Mouse (Mus musculus): Measurements from ENCODE around the gene Psg16.

DNA sequence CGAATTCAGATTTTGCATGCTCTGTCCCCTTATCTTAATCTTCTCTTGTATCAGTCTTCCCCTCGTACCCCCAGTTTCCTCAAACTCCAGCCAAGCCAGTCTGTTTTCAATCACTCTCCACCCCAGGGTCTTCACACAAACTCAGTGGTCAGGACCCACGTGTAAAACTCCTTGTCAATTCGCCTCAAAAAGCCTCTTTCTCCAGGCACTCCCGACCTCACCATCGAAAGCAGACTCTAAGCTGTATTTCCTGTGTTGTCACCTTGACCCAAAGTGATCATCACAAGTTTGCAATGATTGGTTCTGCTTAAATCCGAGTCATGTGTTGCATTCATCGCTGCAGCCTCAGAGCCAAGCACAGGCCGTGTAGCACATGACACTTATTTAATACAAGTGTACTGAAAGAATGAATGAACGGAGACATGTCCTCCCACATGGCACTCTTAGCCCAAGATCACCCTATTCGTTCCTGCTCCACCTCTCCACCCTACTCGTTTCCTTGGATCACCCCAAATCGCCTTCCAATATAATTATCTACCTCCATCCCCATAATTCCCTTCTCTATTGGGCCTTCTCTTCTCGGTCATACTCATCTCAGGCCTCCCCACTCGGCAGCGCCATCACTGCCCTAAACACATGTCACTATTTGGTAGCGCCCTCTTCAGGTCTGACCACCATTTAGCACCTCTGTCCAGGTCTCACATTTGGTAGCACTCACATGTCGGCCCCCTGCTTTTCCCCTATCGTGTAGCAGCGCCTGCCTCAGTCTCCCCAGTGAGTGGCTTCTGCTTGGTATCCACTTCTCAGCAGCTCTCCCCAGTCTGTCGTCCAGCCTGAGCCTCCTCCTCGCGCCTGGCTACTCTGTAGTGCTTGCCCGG, 46.9 kb upstream of the Psg16 start:
- TF ChIP-seq GATA1 (IDR thresholded peaks at IDR 0.05; ENCODE audit: low read length): no peak
- no peak for TF ChIP-seq TAL1 (IDR thresholded peaks at IDR 0.05; ENCODE audit: low read length)
